Mouse (Mus musculus) embryonic facial prominence, embryonic 14.5 days (tissue): ENCODE data around the gene Otog. TPM values are rescaled to one million over a fixed set of nuclear protein-coding genes. Genes with fewer than 3 reads are reported as not detected.

Experiments used
- ATAC-seq: fragments of 200-750 bp; cut with Nextera tagmentation; 2 replicates; pipeline ENCODE4 v1.8.0; 2017; ENCODE audit warnings: low read depth, moderate number of reproducible peaks, moderate TSS enrichment
- DNase-seq: peaks from one replicate; pipeline ENCODE4 v3.0.0-alpha.2; 2015; ENCODE audit warnings: low spot score
- H3K27ac ChIP-seq: fragments of 300-500 bp; sonication (generic); replicated peaks from 2 replicates; pipeline ENCODE4 v1.5.1; 2014; ENCODE audit warnings: low read depth, mild to moderate bottlenecking, low read length, moderate library complexity
- H3K27me3 ChIP-seq: fragments of 300-500 bp; sonication (generic); replicated peaks from 2 replicates; pipeline ENCODE4 v1.6.1; 2014; ENCODE audit warnings: low read length; ENCODE audit not compliant: control insufficient read depth, insufficient read depth
- H3K36me3 ChIP-seq: fragments of 300-500 bp; sonication (generic); 2 replicates; pipeline ENCODE4 v1.6.1; 2014; ENCODE audit warnings: low read length, mixed read lengths; ENCODE audit not compliant: control insufficient read depth, insufficient read depth
- H3K4me1 ChIP-seq: fragments of 300-500 bp; sonication (generic); 2 replicates; pipeline ENCODE4 v1.6.1; 2014; ENCODE audit warnings: antibody characterized with exemption, low read length; ENCODE audit not compliant: control insufficient read depth, insufficient read depth
- H3K4me2 ChIP-seq: fragments of 300-500 bp; sonication (generic); 2 replicates; pipeline ENCODE4 v1.6.1; 2014; ENCODE audit warnings: low read depth, mild to moderate bottlenecking, low read length, moderate library complexity, mixed read lengths
- H3K4me3 ChIP-seq: fragments of 300-500 bp; sonication (generic); 2 replicates; pipeline ENCODE4 v1.5.1; 2014; ENCODE audit warnings: low read depth, mild to moderate bottlenecking, low read length
- H3K9ac ChIP-seq: fragments of 300-500 bp; sonication (generic); 2 replicates; pipeline ENCODE4 v1.6.1; 2014; ENCODE audit warnings: low read depth, mild to moderate bottlenecking, low read length, moderate library complexity, mixed read lengths
- H3K9me3 ChIP-seq: fragments of 300-500 bp; sonication (generic); 2 replicates; pipeline ENCODE4 v1.6.1; 2016; ENCODE audit warnings: low read length; ENCODE audit not compliant: control insufficient read depth
- WGBS: fragments of 180-500 bp; shearing (Covaris S2); extraction: QIAGEN DNeasy Blood & Tissue Kit; methylation state at CpG from one replicate; pipeline ENCODE4 v1.1.7; 2014; 5-methylcytosine and 5-hydroxymethylcytosine counted together
- polyA plus RNA-seq: library from polyadenylated mRNA; unstranded; fragments of >200 nt; fragmentation: Nextera tagmentation; extraction: Ambion mirVana; gene quantifications from 2 replicates; pipeline ENCODE4 v1.2.1, GENCODE M21; 2014

Otog gene
- polyA plus RNA-seq, 1 experiment from 2014 or later, result 2.3 TPM

- no peak for ATAC-seq
- Histone ChIP-seq H3K9ac (no peak overlapping the region), H3K4me3 (no peak overlapping the region), H3K36me3 (no peaks in the 10 kb centered on the region), H3K9me3 (no peaks in the 10 kb centered on the region), H3K27me3 (no peaks in the 10 kb centered on the region), H3K4me1 (no peaks in the 10 kb centered on the region), H3K27ac (no peak overlapping the region), H3K4me2 (no peak overlapping the region)
- DNase-seq, result no peak
Observed at GRCm38 (mm10) chr7:46246876-46247275, 6.1 kb downstream of the Otog start.

- WGBS, result 77% methylated on average over 3 of the region's 3 CpGs
- Histone ChIP-seq H3K27me3 (no peaks in the 10 kb centered on the region), H3K4me2 (no peak overlapping the region), H3K36me3 (no peaks in the 10 kb centered on the region), H3K4me3 (no peak overlapping the region), H3K9ac (no peak overlapping the region), H3K27ac (no peak overlapping the region), H3K4me1 (no peaks in the 10 kb centered on the region), H3K9me3 (no peaks in the 10 kb centered on the region)
- no peak for DNase-seq
- no peak for ATAC-seq
Observed at GRCm38 (mm10) chr7:46247606-46248005, 6.8 kb downstream of the Otog start.

- WGBS, result 81% methylated on average over 4 of the region's 4 CpGs
- no peak overlapping the region for H3K9ac ChIP-seq
- ATAC-seq (no peak), DNase-seq (no peak)
- no peaks in the 10 kb centered on the region for H3K9me3 ChIP-seq
- H3K4me2 ChIP-seq, result no peak overlapping the region
- H3K27me3 ChIP-seq, result no peaks in the 10 kb centered on the region
- H3K36me3 ChIP-seq, result no peaks in the 10 kb centered on the region
- H3K4me1 ChIP-seq, result no peaks in the 10 kb centered on the region
- no peak overlapping the region for H3K27ac ChIP-seq
- no peak overlapping the region for H3K4me3 ChIP-seq
Observed at GRCm38 (mm10) chr7:46251841-46252240, 11.1 kb downstream of the Otog start.

- Histone ChIP-seq H3K4me3 (no peak overlapping the region), H3K27me3 (no peaks in the 10 kb centered on the region), H3K9me3 (no peaks in the 10 kb centered on the region), H3K4me2 (no peak overlapping the region), H3K4me1 (no peaks in the 10 kb centered on the region), H3K36me3 (no peaks in the 10 kb centered on the region), H3K27ac (no peak overlapping the region), H3K9ac (no peak overlapping the region)
- ATAC-seq (no peak), DNase-seq (no peak)
- WGBS, result 52% methylated on average over 5 of the region's 5 CpGs
Observed at GRCm38 (mm10) chr7:46276156-46276555, 35.4 kb downstream of the Otog start.

GRCm38 (mm10) chr7:46279946-46280345 lies 39.2 kb downstream of the Otog start:
- no peak overlapping the region for H3K4me3 ChIP-seq
- H3K9ac ChIP-seq, result no peak overlapping the region
- H3K9me3 ChIP-seq, result no peaks in the 10 kb centered on the region
- H3K4me2 ChIP-seq, result no peak overlapping the region
- no peaks in the 10 kb centered on the region for H3K27me3 ChIP-seq
- 17% methylated on average over 6 of the region's 6 CpGs for WGBS
- no peaks in the 10 kb centered on the region for H3K4me1 ChIP-seq
- DNase-seq (peak; percentile 81), ATAC-seq (no peak)
- H3K27ac ChIP-seq, result no peak overlapping the region
- H3K36me3 ChIP-seq, result no peaks in the 10 kb centered on the region

GRCm38 (mm10) chr7:46280896-46281295 lies 40.1 kb downstream of the Otog start:
- no peak overlapping the region for H3K9ac ChIP-seq

GRCm38 (mm10) chr7:46282276-46282675 lies 41.5 kb downstream of the Otog start:
- no peak for ATAC-seq
- 43% methylated on average over 3 of the region's 7 CpGs for WGBS

More at GRCm38 (mm10) chr7:46280896-46281295, 40.1 kb downstream of the Otog start:
- no peak overlapping the region for H3K27ac ChIP-seq
- no peak for ATAC-seq
- H3K4me3 ChIP-seq, result no peak overlapping the region
- H3K4me2 ChIP-seq, result no peak overlapping the region
- no peaks in the 10 kb centered on the region for H3K36me3 ChIP-seq
- no peak for DNase-seq
- H3K4me1 ChIP-seq, result no peaks in the 10 kb centered on the region
- H3K27me3 ChIP-seq, result no peaks in the 10 kb centered on the region
- no peaks in the 10 kb centered on the region for H3K9me3 ChIP-seq

GRCm38 (mm10) chr7:46283681-46284080 lies 42.9 kb downstream of the Otog start:
- Histone ChIP-seq H3K27ac (no peak overlapping the region), H3K4me1 (no peaks in the 10 kb centered on the region), H3K9ac (no peak overlapping the region), H3K4me3 (no peak overlapping the region), H3K36me3 (no peaks in the 10 kb centered on the region), H3K27me3 (no peaks in the 10 kb centered on the region), H3K9me3 (no peaks in the 10 kb centered on the region), H3K4me2 (no peak overlapping the region)
- ATAC-seq (peak; percentile 56; the same call in 1 of the 2 replicates), DNase-seq (peak; percentile 80)
- WGBS, result 65% methylated on average over 10 of the region's 10 CpGs

More at GRCm38 (mm10) chr7:46282276-46282675, 41.5 kb downstream of the Otog start:
- DNase-seq, result no peak
- Histone ChIP-seq H3K4me2 (no peak overlapping the region), H3K27ac (no peak overlapping the region), H3K4me3 (no peak overlapping the region), H3K9me3 (no peaks in the 10 kb centered on the region), H3K9ac (no peak overlapping the region), H3K27me3 (no peaks in the 10 kb centered on the region), H3K4me1 (no peaks in the 10 kb centered on the region), H3K36me3 (no peaks in the 10 kb centered on the region)

- H3K27me3 ChIP-seq, result no peaks in the 10 kb centered on the region
Observed at GRCm38 (mm10) chr7:46285161-46285839, 44.5 kb downstream of the Otog start.

More at GRCm38 (mm10) chr7:46285161-46285839, 44.5 kb downstream of the Otog start:
- Histone ChIP-seq H3K4me2 (no peak overlapping the region), H3K9ac (no peak overlapping the region), H3K9me3 (no peaks in the 10 kb centered on the region), H3K4me3 (no peak overlapping the region), H3K4me1 (no peaks in the 10 kb centered on the region), H3K27ac (no peak overlapping the region), H3K36me3 (no peaks in the 10 kb centered on the region)
- DNase-seq (no peak), ATAC-seq (no peak)
- 88% methylated on average over 12 of the region's 12 CpGs for WGBS
